Mouse (Mus musculus) spleen, adult 12 weeks (tissue): Measurements from ENCODE around the gene Sys1.

Experiments used
- DNase-seq: peaks from one replicate; pipeline ENCODE4 v3.0.0; 2022; ENCODE audit warnings: low spot score

Gene Sys1

DNA sequence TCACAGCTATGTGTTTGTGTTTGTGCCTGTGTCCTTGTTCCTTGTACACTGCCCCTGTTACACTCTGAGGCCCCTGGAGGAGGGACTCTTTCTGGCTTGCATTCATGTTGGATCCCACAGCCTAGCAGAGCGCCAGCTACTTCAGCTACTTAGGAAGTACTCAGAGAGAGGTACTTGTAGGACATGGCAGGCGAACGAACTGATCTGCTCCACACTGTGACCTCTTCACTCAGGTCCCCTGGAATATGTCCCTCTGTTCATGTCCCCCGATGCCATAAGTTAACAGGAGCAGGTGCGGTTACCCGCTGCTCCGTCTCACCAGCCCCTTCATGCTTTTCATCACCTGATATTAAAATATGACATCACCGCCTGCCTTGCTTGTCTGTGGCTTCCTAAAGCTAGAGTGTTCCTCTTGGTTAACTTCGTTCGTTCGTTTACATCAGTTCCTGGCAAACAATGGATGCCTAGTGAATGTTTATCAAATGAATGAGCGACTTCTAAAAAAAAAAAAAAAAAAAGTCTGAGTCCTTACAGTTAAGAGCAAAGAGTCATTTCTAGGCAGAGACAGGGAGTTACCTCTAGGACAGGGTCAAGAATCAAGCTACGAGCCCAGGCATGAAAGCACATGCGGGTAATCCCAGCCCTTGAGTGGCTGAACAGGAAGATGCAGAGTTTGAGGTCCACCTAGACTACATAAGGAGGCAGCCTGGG lies 3.6 kb upstream of the Sys1 start:
- DNase-seq = no peak

GRCm38 (mm10) chr2:164453887-164454500 lies 2.8 kb upstream of the Sys1 start:
- no peak for DNase-seq

GRCm38 (mm10) chr2:164454846-164455245 lies 1.9 kb upstream of the Sys1 start:
- no peak for DNase-seq

DNA sequence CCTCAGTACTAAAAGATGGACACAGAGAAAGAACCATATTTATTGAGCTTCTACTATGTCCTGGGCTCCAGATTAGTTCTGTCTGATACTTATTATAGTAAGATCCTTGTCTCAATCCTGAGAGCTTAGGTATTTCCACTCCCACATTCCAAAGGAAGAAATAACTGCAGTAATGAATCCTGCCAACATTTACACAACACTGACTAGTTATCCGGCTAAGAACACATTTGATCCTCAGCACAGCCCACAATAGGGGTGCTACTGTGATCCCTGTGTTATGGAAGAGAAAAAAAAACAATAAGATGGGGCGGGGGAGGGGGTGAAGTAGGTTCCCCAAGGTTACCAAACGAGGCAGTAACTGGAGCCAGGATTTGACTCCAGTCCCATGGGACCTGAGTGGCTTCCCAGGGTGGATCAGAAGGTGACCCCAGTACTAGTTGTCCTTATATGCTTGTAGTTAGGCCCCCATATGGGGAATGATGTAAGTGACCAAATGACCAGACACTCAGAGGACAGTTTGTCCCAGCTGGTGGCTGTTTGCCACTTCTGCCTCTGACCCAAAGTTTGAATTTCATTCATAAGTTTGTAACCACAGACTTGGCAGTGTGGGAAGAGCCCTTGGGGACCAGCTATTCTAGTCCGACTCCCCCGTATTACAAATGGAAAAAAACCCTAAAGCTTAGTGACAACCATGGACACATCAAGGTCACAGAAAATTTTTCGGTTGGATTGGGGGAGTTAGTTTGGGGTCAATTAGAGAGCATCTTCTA lies 1.2 kb upstream of the Sys1 start:
- no peak for DNase-seq

DNA sequence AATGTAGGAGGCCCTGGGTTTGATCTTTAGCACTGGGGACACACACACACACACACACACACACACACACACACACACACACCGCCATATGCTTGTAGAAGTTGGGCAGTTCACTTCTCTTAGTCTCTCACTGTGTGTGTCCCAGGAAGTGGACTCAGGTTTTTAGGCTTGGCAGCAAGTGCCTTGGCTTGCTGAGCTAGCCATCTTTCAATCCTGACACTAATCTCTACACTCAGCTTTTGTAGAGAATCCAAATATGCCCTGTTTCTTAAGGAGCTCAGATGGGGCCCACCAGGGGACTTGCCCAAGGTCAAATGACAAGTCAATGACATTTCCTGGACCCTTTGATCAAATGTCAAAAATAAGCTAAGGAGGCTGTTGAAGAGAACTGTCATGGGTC lies 351 bp upstream of the Sys1 start:
- DNase-seq = no peak

GRCm38 (mm10) chr2:164457942-164458341 lies 1.2 kb downstream of the Sys1 start:
- no peak for DNase-seq

DNA sequence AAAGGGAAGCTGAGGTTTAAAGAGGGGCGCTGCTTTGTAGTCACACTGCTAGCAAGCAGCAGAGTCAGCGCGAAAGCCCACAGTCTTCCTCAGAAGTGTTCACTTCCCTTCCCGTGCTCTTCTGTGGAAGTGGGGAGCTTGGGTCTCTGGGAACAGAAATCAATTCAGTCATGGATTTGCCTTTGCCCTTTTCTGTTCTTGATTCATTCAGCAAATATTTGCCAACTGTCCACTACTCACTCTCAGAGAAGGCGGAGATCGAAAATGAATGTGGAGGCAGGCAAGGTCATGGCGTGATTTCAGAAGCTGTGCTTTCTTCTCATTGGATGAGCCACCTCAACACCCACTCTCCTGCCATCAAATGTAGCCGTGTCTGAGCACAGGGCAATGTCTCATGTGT lies 1.8 kb downstream of the Sys1 start:
- no peak for DNase-seq

DNA sequence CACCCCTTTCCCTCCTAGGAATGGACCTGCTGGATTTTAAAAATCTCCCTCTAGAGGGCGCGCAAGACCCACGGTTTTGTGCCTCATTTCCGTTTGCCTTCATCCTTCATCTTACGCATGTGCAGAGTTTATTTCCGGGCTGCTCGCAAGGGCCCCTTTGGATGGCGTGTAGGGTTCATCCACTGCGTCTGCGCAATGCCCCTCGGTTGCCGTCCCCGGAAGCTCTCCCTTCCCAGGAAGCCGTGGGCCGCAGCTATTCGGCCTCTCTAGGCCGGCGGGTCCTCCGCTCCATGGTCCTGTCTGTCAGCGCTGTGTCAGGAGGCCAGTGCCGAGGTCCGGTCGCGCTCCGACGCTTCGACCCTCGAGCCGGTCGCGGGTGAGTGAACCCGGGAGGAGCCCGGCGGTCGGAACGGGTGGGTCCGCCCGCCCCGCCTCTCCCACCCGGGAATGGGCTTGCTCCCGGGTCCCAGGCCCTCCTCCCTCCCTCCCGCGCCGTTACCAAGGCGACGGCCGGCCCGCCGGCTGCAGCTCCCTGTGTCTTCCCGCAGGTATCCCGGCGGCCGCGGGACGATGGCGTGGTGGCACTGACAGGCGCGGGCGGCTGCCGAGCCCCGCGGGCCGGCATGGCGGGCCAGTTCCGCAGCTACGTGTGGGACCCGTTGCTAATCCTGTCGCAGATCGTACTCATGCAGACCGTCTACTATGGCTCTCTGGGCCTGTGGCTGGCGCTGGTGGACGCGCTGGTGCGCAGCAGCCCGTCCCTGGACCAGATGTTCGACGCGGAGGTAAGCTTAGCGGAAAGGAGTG lies 4.2 kb downstream of the Sys1 start, which contains the start of gene Gm20458:
Gene Gm20458, plus strand, starts transcription at position 223 of the 807 bp plus-strand sequence.
- DNase-seq = peak; percentile 82

DNA sequence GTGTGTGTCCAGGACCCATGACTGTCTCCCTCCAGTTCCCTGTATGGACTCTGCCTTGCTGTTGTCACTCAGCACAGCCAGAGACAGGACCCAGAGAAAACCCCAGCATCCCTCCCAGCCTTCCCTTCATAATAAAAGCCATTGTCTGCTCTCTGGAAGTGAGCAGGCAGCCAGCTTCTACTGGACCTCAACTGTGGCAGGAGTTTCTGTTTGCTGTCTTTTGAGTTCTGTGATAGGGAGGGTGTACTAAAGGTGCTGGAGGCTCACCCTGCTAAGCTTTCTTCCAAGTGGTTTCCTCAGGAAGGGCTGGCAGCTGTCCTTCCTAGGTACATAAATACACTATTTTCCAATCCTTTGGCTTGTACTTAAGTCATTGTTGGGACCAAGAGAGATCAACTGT lies 8.4 kb downstream of the Sys1 start:
- DNase-seq = no peak

GRCm38 (mm10) chr2:164466787-164467186 lies 10.0 kb downstream of the Sys1 start:
- DNase-seq = no peak

DNA sequence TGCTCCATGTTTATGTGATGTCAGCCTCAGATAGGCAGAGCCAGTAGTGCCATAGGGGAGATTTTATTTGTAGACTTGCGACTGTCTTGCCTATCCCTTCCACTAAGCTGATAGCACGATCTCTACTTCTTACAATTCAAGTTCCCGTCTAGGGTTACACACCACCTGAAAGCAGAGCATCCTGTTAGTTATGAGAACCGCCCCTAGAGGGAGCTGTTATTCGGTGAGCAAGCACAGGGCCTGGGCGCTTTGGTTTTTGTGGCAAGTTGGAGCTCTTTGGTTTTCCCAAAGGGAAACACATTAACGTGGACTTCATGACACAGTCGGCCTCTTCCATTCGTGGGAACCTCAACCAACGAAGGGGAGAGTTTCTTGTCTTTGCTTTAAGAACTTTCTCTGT lies 13.5 kb downstream of the Sys1 start:
- no peak for DNase-seq

GRCm38 (mm10) chr2:164473624-164474023 lies 16.9 kb downstream of the Sys1 start, which contains the start of gene Trp53tg5:
TSS of gene Trp53tg5 (minus strand) at chr2:164473724.
- DNase-seq = no peak

GRCm38 (mm10) chr2:164485681-164486257 lies 29.0 kb downstream of the Sys1 start, which contains the start of gene Dbndd2:
TSS of gene Dbndd2 (plus strand) at chr2:164486106.
- DNase-seq = no peak

GRCm38 (mm10) chr2:164486258-164487114 lies 29.7 kb downstream of the Sys1 start:
- no peak for DNase-seq

GRCm38 (mm10) chr2:164487115-164487527 lies 30.4 kb downstream of the Sys1 start:
- DNase-seq = no peak

DNA sequence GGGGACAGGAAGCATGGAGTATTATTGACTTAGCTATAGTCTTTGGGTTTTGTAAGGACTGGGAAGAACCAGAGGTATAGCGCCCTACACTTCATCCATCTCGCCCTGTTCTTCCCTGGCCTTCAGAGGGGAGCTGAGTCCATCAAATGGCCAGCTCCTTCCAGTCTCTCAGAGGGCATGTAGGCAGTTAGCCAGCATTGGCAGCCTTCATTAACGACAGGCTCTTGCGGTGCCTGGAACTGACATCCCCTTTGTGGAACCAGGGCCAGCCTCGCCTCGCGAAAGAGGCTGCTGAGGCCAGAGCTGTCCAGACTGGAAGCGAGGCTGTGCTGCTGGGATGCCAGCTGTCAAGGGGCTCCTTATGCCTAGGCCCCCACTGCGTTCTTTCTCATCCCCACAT lies 31.0 kb downstream of the Sys1 start:
- no peak for DNase-seq

DNA sequence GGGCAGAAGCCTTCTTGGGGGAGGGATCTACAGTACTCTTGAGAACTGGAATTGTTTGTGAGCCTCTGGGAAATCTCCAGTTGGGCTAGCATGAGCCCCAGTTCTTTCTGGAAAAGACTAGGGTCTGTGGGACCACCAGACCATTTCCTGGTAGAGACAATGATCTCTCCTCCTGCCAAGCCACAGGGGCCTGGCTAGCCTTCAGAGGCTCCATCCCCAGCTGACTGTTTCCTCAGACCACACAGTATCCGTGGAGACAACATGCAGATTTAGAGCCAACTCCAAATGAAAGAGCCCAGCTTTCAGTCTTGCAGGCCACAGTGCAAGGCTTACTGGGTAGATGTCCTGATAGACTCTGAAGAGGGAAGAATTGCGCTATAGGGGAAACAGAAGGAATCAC lies 37.4 kb downstream of the Sys1 start:
- no peak for DNase-seq

- DNase-seq = no peak
These were observed 39.6 kb downstream of the Sys1 start for GRCm38 (mm10) chr2:164496331-164496730.

- peak; percentile 71 for DNase-seq
These were observed 40.3 kb downstream of the Sys1 start, which contains the start of gene Pigt for GRCm38 (mm10) chr2:164496847-164497690. TSS of gene Pigt (plus strand) at chr2:164497520.
